Mouse (Mus musculus): ENCODE measurements around the gene Cacna2d3.

DNA sequence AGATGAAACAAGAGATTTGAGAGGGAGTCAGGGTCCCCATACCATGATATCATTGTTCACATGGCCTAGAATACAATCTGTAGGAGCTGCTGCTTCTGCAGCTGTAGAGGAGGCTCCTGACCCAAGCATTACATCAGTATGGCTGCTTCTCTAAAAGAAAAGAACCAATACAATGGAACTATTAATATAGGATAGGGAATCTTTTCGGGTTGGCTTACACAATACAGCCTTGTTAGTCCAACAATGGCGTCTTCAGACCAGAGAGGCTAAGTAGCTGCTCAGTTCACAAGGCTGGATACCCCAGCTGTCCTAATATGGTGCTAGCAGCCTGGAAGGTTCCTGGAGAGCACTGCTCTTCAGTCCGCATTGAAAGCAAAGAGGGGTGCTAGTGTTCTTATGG is 296.5 kb downstream of the Cacna2d3 start:
- TF ChIP-seq CTCF (IDR thresholded peaks at IDR 0.05; ENCODE audit: low read depth), result no peak
- no peak for TF ChIP-seq EP300 (IDR thresholded peaks at IDR 0.05; ENCODE audit: low read depth)

Data from liver, embryonic 14.5 days (tissue).